Mouse (Mus musculus) layer of hippocampus, adult 9-10 months (tissue): Measurements from ENCODE around the gene Drg1.
A peak's percentile ranks its signal among the peaks of the same experiment; 100 is the strongest.

Experiments
- DNase-seq: peaks from one replicate; pipeline ENCODE4 v3.0.0; 2022; ENCODE audit warnings: low spot score

Drg1 gene

DNA sequence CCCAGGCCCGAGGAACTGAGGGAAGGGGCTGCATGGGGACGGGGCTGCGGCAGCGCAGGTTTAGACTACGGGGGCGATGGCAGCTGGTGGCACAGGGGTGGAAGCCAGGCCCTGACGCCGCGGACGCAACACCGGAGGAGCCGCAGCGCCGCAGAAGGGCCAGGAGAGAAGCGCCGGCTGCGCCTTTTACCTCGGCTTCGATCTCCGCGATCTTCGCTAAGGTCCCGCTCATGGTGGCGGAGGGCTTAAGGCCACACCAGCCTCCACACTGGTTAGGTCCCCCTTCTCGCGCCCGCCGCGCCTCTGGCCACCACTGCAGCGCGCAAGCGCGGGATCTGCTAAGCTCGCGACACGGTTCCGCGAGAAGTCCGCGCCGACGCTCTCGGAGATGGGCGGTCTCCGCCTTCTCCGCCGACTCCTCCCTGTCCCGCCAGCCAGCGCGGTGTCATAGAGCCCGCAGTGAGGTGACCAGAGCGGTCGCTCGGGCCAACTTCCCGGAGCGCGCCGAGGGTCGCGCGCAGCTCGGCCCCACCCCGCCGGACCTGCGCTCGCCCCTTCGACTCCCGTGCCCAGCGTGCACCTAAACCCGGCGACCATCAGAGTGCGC lies at the start of gene Drg1:
Drg1 (minus strand) TSS at position 337 of the 607 bp plus-strand sequence.
- peak; percentile 76 for DNase-seq

DNA sequence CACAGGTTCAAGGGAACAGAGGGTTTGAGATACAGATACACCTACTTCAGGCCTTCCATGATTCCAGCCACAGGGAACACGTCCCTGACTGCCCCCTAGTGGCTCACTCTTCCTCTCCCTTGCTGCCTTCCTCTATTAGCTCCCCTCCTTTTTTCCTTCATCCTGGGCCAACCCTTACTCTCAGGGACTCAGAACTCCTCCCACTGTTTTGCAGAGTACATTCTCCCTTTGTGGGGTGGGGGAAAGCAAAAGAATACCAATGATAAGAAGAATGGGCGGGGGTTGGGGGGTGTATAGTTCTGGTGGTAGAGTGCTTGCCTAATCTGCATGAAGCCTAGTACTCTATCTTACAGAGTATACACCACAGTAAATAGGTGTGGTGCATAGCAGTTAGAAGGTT lies 47.9 kb upstream of the Drg1 start:
- DNase-seq: no peak

DNA sequence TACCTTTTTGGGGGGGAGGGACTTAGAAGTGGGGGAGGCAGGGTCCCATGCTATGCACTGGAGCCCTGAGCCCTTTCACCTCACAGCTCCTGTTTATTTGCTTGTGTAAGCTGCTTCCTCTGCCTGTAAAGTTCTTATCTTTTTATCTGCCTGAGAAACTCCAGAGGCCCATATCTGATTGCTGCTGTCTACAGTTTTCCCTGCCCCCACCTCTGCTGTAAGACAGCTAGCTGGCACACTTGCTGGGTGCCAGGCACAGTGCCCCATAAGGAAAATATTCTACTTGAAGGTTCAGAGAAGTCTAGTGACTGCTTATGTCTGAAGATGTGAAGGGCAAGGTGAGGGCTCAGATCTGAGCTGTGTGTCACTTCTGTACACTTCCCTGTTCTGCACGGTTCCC lies 47.1 kb upstream of the Drg1 start:
- no peak for DNase-seq

DNA sequence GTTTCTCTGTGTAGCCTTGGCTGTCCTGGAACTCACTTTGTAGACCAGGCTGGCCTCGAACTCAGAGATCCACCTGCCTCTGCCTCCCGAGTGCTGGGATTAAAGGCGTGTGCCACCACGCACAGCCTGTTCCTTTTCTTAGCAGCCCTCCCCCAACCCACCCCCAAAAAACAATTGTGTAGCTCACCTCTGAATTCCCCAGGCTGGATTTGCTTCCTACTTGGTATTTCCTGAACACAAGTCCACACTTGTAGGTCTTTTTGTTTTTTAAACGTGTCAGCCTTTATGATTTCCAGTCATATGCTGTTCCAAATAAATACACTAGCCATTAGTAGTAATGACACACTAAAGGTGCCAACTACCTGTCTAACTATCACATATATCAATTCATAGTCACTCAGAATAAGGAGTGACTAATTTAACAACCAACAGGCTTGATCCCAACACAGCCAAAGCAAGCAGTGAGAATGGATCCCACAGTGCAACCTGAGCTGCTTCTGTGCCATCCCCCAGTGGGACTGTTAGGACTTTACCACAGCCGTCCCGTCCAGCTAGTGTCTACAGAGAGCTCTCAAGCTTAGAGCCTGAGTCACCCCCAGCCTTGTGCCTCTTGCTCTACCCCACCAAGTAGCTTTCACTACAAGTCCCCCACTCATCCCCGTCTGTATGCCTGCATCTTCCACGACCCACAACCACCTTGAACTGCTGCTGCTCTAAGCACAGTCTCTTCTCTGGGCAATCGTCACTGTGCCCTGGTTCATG lies 45.6 kb upstream of the Drg1 start:
- DNase-seq: no peak

DNA sequence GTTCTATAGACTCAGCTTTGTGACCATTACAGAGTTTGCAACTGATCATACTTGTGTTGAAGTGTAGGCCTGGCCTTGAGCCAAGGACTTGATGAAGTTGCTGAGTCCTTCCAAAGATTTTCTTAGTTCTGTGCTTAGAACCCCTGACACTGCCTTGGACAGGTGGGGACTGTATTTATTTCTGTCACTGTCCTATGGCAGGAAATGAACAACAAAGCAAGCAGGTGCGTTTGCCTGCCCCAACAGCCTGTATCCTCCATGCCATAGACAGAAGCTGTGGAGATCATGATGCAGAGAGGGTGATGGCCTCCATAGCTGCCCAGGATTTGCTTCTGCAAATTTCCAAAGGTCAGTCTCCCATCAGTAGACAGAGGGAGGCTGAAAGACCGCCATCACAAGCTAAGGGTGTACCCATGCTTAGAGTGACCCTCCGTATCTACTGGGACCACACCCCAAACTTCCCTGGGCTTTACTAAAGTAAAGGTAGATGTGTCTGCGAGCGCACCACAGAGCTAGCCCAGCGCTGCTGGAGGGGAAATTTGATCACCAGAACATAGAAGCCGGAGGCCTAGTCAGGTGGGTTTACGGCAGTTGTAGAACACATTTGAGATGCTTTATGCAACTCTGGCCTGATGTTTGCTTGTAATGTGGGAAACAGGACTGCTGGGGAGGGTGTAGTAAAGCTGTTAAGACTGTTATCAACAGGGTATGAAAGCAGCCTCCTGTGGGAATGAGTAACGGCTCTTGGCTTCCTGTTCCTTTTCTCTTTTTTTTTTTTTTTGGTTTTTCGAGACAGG lies 44.8 kb upstream of the Drg1 start:
- DNase-seq: no peak

DNA sequence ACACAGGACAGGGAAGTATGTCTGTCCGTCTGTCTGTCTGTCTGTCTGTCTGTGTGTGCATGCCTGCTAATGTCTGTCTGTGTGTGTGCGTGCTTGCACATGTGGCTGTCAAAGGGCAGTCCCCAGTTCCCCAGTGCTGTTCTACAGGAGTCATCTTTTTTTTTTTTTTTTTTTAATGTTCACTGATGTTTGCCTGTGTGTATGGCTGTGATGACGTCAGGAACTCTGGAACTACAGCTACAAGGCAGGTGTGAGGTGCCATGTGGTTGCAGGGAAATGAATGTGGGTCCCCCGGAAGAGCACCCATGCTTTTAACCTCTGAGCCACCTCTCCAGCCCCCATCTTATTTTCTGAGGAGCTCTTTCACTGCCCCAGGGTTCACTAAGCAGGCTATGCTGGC lies 43.7 kb upstream of the Drg1 start:
- DNase-seq: no peak

DNA sequence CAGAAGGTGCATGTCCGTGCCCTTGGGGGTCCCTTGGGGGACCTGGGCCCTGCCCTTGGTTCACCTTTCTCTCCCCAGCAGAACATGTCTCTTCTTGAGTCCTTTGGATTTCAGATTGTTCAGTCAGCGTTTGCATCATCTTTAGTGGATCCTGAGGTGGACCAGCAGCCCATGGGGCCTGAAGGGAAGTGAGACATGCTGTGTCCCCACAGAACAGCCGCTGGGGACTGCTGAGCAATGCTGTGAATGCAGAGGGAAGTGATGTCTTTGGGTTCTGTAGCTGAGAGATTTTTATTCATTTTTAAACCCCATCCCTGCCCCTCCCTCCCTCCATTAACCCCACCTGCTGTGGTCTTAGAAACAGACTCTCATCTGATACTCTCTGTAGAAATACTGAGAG lies 41.7 kb upstream of the Drg1 start:
- DNase-seq: no peak

DNA sequence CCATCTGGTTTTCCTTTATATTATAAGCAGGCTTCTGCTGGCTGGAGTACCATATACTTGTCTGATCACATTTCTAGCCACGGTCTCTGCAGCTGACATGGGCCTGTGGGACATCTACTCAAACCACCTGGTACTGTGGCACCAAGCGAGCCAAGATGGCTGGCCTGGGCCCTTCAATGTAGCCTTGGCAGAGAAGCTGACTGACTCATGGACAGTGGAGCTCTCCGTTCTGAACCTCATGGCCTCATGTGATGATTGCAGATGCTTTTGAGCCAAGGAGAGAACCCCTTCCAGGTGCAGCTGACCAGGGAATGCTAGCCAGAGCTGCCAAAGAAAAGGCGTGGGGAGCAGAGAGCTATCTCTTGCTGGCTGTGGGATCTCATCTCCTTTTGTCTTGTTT lies 39.6 kb upstream of the Drg1 start:
- DNase-seq: no peak

DNA sequence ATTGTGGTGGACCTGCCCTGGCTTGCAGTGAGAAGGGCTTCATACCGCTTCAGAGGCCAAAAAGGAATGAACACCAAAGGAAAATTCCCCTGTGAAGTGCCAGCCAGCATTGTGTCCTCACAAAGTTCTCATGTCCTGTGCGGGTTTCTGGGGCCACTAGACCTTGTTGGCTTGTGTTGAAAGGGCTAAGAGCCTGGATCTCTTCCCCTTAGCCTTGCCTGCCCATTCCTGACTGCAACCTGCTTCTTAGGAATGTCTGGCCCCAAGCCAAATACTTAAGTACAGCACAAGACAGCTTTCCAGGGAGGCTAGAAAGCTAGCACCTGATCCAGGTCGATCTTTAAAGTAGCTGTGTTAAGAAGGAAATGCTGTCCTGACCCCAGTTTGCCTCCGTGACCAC lies 36.6 kb upstream of the Drg1 start:
- DNase-seq: no peak

DNA sequence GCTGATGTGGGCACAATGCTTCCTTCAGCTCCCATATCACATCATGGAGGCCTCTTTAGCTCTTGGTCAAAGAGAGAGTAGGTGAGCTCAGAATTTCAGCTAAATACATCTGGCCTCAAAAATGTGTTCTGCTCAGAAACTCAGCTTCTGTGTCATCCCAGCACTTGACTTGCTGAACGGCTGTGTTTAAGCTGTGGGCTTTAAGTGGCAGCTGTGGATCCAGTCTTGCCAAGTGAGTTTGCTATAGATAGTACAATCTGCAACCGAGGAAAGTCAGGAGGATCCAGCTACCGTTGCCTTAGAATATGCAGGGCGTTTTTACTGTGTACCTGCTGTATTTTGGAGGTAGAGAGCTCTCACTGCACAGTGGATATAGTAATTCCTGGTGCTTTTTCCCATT lies 36.2 kb upstream of the Drg1 start:
- DNase-seq: no peak

DNA sequence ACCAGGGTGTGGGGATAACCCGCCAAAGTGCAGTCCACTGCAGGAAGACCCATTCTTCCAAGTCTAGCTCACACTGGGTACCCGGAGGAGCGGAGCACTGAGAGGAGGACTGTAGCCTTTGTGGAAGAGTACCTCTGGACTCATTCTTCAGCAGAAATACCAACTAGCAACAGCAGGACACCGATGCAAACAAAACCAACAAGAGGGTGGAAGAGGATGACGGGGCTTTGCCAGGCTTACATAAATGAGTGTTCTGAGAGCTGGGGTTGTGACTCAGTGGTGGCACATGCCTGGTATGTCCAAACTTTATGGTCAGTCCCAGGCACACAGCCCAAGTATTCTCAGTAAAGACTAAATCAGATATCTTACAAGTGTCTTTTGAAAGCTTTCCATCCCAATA lies 34.9 kb upstream of the Drg1 start:
- DNase-seq: no peak

DNA sequence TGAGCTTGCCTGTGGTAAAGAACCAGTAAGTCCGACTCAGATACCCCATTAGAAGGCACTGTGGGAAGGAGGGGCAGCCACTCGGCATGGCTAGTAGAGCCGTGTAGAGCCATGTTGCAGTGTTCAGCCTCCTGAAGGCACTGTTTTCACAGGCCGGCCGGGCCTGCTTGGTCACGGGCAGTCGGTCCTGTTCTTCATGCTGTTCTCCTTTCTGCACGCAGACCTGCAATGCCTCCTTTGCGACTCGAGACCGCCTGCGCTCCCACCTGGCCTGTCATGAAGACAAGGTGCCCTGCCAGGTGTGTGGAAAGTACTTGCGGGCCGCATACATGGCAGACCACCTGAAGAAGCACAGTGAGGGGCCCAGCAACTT lies 32.6 kb upstream of the Drg1 start:
- no peak for DNase-seq

DNA sequence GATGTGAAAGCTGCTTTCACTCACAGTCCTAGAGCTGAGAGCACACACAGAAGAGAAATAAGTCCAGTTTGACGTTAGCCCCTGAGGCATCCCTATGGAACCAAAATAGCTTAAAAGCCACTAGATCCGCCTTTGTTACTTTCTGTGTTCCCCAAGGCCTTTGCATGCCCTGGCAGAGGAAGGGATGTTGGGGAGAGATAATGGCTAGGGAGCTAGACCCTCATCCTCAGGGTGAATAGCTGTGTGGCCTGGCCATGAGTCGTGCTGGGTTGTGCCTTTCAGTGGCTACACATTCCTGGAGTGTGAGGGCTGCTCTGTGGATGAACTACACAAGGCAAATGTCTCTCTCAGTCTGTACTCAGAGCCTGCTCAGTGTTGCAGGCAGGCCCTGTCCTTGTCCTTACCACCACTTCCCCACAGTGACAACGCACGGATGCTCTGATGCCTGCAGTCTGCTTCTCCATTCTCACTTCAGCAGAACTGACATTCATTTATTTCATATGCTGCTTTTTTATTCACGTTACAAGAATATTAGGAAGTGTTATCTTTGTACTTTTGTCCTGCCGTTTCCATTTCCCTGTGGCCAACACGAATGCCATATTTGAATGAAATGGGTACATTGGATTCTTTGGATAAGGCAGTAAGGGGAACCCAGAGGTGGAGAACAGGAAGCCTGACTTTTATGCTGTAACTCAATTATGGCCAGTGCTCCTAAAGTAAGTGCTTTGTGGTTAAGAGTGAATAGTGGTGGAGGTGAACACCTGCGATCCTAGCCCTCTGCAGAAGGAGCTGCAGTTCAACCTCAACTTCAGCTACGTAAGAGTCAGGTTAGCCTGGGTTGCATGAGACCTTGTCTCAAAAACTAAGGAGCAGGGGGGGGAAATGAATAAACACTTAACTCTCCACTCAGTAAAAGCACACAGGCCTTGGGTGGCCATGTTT lies 31.9 kb upstream of the Drg1 start:
- DNase-seq: no peak

DNA sequence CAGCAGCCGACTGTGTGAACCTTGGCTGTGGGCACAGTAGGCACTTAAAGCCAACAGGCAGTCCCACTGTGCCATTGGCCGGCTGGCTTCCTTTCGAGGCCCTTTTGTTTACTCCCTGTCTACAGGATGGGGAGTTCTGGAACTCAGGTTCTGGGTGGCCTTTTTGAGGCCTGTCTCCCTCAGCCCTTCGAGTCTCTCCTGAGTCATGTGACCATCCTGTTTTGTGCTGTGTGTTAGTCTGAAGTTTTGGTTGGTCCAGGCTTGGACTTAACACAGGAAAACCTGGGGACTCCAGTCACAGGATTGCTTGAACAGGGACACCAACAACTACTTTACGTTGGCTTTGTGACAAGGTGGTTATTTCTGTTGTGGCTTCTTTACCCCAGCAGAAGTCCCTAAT lies 29.8 kb upstream of the Drg1 start:
- DNase-seq: no peak

DNA sequence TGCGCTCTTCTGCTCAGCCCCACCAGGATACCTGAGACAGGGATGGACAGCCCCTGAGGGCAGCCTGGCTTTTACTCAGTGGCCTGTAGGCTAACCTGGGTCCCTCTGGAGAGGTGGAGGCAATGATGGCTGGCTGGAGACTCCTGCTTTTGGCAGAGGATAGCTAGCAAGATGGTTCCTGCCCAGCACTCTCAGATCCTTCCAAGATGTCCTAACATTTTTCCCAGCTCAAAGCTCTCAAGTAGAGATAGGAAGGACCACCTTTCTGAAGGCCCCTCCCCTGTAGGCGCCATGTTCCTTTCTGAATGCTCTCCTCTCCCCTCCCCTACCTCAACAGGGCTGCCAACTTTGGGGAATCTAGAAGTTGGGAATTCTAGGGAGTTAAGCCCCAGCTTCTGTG lies 28.4 kb upstream of the Drg1 start:
- DNase-seq: no peak

DNA sequence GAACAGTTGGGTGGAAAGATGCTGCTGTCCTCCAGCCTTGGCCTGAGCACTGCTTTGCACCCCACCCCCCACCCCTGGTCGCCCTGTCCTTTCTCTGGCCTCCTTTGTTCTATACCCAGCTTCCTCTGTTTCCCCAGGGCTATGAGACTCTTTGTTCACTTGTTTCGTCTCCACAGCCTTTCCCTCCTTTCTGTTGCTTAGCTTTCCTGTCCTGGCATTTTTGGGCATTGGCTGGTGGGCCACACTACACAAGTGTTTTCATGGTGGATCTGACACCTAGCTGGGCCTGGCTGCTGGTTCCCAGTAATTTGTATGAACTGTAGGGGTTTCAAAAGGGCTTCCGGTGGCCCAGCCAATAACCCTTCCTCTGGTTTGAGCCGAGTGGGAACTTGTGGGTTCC lies 27.1 kb upstream of the Drg1 start:
- DNase-seq: no peak

DNA sequence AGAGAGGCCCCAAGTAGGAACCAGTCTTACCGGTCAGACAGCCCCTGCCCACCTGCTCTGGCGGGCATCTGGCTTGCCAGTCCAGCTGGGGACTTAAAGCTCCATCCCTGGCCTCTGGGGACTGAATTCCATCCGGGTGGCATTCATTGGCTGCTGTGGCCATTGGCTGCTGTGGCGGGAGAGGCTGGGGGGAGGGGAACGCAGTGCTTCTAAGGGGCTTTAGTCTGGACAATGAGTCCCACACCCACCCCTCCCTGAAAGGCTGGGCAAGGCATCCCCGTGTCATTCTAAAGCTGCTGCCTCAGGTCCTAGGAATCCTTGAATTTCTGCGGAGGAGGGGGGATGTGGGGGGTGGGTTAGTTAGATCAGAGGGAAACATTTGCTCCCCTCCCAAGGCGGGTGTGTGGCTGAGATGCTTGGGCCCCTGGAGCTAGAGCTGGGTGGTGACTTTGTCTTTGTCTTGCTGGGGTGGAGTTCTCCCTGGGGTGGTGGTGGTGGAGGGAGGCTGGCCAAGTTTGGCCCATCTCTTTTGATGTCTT lies 26.6 kb upstream of the Drg1 start:
- DNase-seq: no peak

DNA sequence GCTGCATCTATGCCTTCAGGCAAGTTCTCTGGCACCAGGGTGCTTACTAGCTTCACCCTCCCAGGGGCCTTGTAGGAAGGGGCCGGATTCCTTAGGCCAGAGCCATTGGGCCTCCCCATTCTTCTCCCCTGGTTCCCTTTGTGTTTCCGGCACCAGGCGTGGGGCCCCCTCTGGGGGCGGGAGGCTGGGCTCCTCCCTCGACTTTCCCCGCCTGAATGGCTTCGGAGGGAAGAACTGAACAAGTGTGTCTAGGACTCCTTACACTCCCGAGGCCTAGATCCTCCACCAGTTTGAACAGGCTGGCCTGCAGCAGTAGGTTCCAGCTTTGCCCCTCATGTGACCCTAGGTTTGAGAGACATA lies 25.8 kb upstream of the Drg1 start:
- no peak for DNase-seq

DNA sequence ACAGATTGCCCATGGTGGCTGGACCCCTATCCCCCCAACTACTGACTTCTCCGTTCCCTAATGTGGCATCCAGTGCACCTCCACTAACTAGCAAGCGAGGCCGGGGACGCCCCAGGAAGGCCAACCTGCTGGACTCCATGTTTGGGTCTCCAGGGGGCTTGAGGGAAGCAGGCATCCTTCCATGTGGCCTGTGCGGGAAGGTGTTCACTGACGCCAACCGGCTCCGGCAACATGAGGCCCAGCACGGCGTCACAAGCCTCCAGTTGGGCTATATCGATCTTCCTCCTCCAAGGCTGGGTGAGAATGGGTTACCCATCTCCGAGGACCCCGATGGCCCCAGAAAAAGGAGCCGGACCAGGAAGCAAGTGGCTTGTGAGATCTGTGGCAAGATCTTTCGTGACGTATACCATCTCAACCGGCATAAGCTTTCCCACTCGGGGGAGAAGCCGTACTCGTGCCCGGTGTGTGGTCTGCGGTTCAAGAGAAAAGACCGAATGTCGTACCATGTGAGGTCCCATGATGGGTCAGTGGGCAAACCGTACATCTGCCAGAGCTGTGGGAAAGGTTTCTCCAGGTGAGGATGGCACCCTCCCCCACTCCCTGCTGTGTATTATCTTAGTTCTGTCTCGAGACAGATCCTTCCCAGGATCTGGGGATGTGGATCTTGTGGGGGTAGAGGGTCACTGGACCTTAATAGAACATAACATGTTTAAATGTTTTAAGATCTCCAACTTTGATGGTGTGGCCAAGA lies 25.3 kb upstream of the Drg1 start:
- no peak for DNase-seq

DNA sequence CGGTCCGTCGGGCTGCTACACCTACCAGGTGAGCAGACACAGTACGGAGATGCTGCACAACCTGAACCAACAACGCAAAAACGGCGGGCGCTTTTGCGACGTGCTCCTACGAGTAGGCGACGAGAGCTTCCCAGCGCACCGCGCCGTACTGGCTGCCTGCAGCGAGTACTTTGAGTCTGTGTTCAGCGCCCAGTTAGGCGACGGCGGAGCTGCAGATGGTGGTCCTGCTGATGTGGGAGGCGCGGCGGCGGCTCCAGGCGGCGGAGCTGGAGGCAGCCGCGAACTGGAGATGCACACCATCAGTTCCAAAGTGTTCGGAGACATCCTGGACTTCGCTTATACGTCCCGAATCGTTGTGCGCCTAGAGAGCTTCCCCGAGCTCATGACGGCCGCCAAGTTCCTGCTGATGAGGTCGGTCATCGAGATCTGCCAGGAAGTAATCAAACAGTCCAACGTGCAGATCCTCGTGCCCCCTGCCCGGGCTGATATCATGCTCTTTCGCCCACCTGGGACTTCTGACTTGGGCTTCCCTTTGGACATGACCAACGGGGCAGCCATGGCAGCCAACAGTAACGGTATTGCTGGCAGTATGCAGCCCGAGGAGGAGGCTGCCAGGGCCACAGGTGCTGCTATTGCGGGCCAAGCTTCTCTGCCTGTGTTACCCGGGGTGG lies 24.6 kb upstream of the Drg1 start:
- no peak for DNase-seq
